Mouse (Mus musculus): ENCODE data around the gene Cnr2. TPM values are rescaled to one million over a fixed set of nuclear protein-coding genes. Genes with fewer than 3 reads are reported as not detected.

Gene Cnr2
- polyA plus RNA-seq, 1 experiment from 2014 or later = 0.71 TPM

GRCm38 (mm10) chr4:135946659-135947301 lies 51.6 kb downstream of the Cnr2 start:
- Histone ChIP-seq H3K4me2 (ENCODE audit: low read depth, low read length) (peak overlapping the region; percentile 89), H3K9ac (ENCODE audit: low read length) (peak overlapping the region; percentile 84), H3K4me1 (ENCODE audit: control insufficient read depth, insufficient read depth, low read length) (peaks cover 27% of the 10 kb centered on the region), H3K36me3 (ENCODE audit: control insufficient read depth, insufficient read depth) (peaks cover 10% of the 10 kb centered on the region), H3K27ac (ENCODE audit: low read length) (peak overlapping the region; percentile 62), H3K27me3 (ENCODE audit: control insufficient read depth, insufficient read depth, low read length) (no peaks in the 10 kb centered on the region), H3K9me3 (replicated peaks; ENCODE audit: control insufficient read depth, low read length) (peaks cover 7% of the 10 kb centered on the region; the same call in 1 of the 2 replicates), H3K4me3 (ENCODE audit: low read length) (peak overlapping the region; percentile 74)
- WGBS = 2% methylated on average over 28 of the region's 28 CpGs
- ATAC-seq (replicated peaks; ENCODE audit: extremely low read depth, insufficient read depth, low FRiP score) = peak; percentile 9; the same call in 1 of the 2 replicates

GRCm38 (mm10) chr4:135948142-135948541 lies 52.9 kb downstream of the Cnr2 start:
- Histone ChIP-seq H3K4me3 (ENCODE audit: low read length) (no peak overlapping the region), H3K4me2 (ENCODE audit: low read depth, low read length) (no peak overlapping the region), H3K27ac (ENCODE audit: low read length) (no peak overlapping the region), H3K36me3 (ENCODE audit: control insufficient read depth, insufficient read depth) (peaks cover 18% of the 10 kb centered on the region), H3K27me3 (ENCODE audit: control insufficient read depth, insufficient read depth, low read length) (no peaks in the 10 kb centered on the region), H3K9me3 (replicated peaks; ENCODE audit: control insufficient read depth, low read length) (peaks cover 7% of the 10 kb centered on the region; the same call in 1 of the 2 replicates), H3K4me1 (ENCODE audit: control insufficient read depth, insufficient read depth, low read length) (peaks cover 24% of the 10 kb centered on the region), H3K9ac (ENCODE audit: low read length) (no peak overlapping the region)
- 89% methylated on average over 8 of the region's 8 CpGs for WGBS
- no peak for ATAC-seq (replicated peaks; ENCODE audit: extremely low read depth, insufficient read depth, low FRiP score)

GRCm38 (mm10) chr4:135949475-135949874 lies 54.3 kb downstream of the Cnr2 start:
- no peak for ATAC-seq (replicated peaks; ENCODE audit: extremely low read depth, insufficient read depth, low FRiP score)
- Histone ChIP-seq H3K4me2 (ENCODE audit: low read depth, low read length) (no peak overlapping the region), H3K36me3 (ENCODE audit: control insufficient read depth, insufficient read depth) (peaks cover 18% of the 10 kb centered on the region), H3K9ac (ENCODE audit: low read length) (no peak overlapping the region), H3K9me3 (replicated peaks; ENCODE audit: control insufficient read depth, low read length) (peaks cover 7% of the 10 kb centered on the region; the same call in 1 of the 2 replicates), H3K27me3 (ENCODE audit: control insufficient read depth, insufficient read depth, low read length) (no peaks in the 10 kb centered on the region), H3K27ac (ENCODE audit: low read length) (peak overlapping the region; percentile 9; the same call in 1 of the 2 replicates), H3K4me1 (ENCODE audit: control insufficient read depth, insufficient read depth, low read length) (peaks cover 19% of the 10 kb centered on the region), H3K4me3 (ENCODE audit: low read length) (no peak overlapping the region)
- WGBS = 76% methylated on average over 10 of the region's 10 CpGs

- ATAC-seq (replicated peaks; ENCODE audit: extremely low read depth, insufficient read depth, low FRiP score) = peak; percentile 25; the same call in 1 of the 2 replicates
- peaks cover 18% of the 10 kb centered on the region for H3K36me3 ChIP-seq (ENCODE audit: control insufficient read depth, insufficient read depth)
- no peak overlapping the region for H3K9ac ChIP-seq (ENCODE audit: low read length)
- no peak overlapping the region for H3K4me3 ChIP-seq (ENCODE audit: low read length)
- H3K4me2 ChIP-seq (ENCODE audit: low read depth, low read length) = no peak overlapping the region
- H3K9me3 ChIP-seq (replicated peaks; ENCODE audit: control insufficient read depth, low read length) = peaks cover 7% of the 10 kb centered on the region; the same call in 1 of the 2 replicates
- H3K4me1 ChIP-seq (ENCODE audit: control insufficient read depth, insufficient read depth, low read length) = peaks cover 19% of the 10 kb centered on the region
- 41% methylated on average over 6 of the region's 6 CpGs for WGBS
- peak overlapping the region; percentile 25 for H3K27ac ChIP-seq (ENCODE audit: low read length)
- H3K27me3 ChIP-seq (ENCODE audit: control insufficient read depth, insufficient read depth, low read length) = no peaks in the 10 kb centered on the region
Observed at GRCm38 (mm10) chr4:135949911-135950310, 54.7 kb downstream of the Cnr2 start.

GRCm38 (mm10) chr4:135950365-135950764 lies 55.2 kb downstream of the Cnr2 start:
- peaks cover 7% of the 10 kb centered on the region; the same call in 1 of the 2 replicates for H3K9me3 ChIP-seq (replicated peaks; ENCODE audit: control insufficient read depth, low read length)
- ATAC-seq (replicated peaks; ENCODE audit: extremely low read depth, insufficient read depth, low FRiP score) = no peak
- H3K27ac ChIP-seq (ENCODE audit: low read length) = peak overlapping the region; percentile 25
- H3K9ac ChIP-seq (ENCODE audit: low read length) = no peak overlapping the region
- no peak overlapping the region for H3K4me2 ChIP-seq (ENCODE audit: low read depth, low read length)
- H3K36me3 ChIP-seq (ENCODE audit: control insufficient read depth, insufficient read depth) = peaks cover 18% of the 10 kb centered on the region
- no peaks in the 10 kb centered on the region for H3K27me3 ChIP-seq (ENCODE audit: control insufficient read depth, insufficient read depth, low read length)
- 73% methylated on average over 6 of the region's 6 CpGs for WGBS
- H3K4me3 ChIP-seq (ENCODE audit: low read length) = no peak overlapping the region
- peaks cover 19% of the 10 kb centered on the region for H3K4me1 ChIP-seq (ENCODE audit: control insufficient read depth, insufficient read depth, low read length)

- 90% methylated on average over 3 of the region's 3 CpGs for WGBS
- Histone ChIP-seq H3K27me3 (ENCODE audit: control insufficient read depth, insufficient read depth, low read length) (no peaks in the 10 kb centered on the region), H3K4me2 (ENCODE audit: low read depth, low read length) (no peak overlapping the region), H3K27ac (ENCODE audit: low read length) (no peak overlapping the region), H3K36me3 (ENCODE audit: control insufficient read depth, insufficient read depth) (peaks cover 20% of the 10 kb centered on the region), H3K4me3 (ENCODE audit: low read length) (no peak overlapping the region), H3K9ac (ENCODE audit: low read length) (no peak overlapping the region), H3K4me1 (ENCODE audit: control insufficient read depth, insufficient read depth, low read length) (peaks cover 14% of the 10 kb centered on the region), H3K9me3 (replicated peaks; ENCODE audit: control insufficient read depth, low read length) (peaks cover 7% of the 10 kb centered on the region; the same call in 1 of the 2 replicates)
- ATAC-seq (replicated peaks; ENCODE audit: extremely low read depth, insufficient read depth, low FRiP score) = no peak
Observed at GRCm38 (mm10) chr4:135951505-135951904, 56.3 kb downstream of the Cnr2 start.

GRCm38 (mm10) chr4:135953179-135953578 lies 58.0 kb downstream of the Cnr2 start:
- H3K4me1 ChIP-seq (ENCODE audit: control insufficient read depth, insufficient read depth, low read length) = peaks cover 8% of the 10 kb centered on the region
- no peak overlapping the region for H3K4me3 ChIP-seq (ENCODE audit: low read length)
- no peak overlapping the region for H3K9ac ChIP-seq (ENCODE audit: low read length)
- ATAC-seq (replicated peaks; ENCODE audit: extremely low read depth, insufficient read depth, low FRiP score) = no peak
- peaks cover 28% of the 10 kb centered on the region for H3K36me3 ChIP-seq (ENCODE audit: control insufficient read depth, insufficient read depth)
- H3K4me2 ChIP-seq (ENCODE audit: low read depth, low read length) = no peak overlapping the region
- H3K27me3 ChIP-seq (ENCODE audit: control insufficient read depth, insufficient read depth, low read length) = no peaks in the 10 kb centered on the region
- 79% methylated on average over 3 of the region's 3 CpGs for WGBS
- H3K9me3 ChIP-seq (replicated peaks; ENCODE audit: control insufficient read depth, low read length) = peaks cover 7% of the 10 kb centered on the region; the same call in 1 of the 2 replicates
- no peak overlapping the region for H3K27ac ChIP-seq (ENCODE audit: low read length)

- WGBS = 24% methylated on average over 2 of the region's 2 CpGs
- no peak for ATAC-seq (replicated peaks; ENCODE audit: extremely low read depth, insufficient read depth, low FRiP score)
Observed at GRCm38 (mm10) chr4:135954241-135954640, 59.0 kb downstream of the Cnr2 start.

GRCm38 (mm10) chr4:135955886-135956285 lies 60.7 kb downstream of the Cnr2 start:
- peaks cover 7% of the 10 kb centered on the region; the same call in 1 of the 2 replicates for H3K9me3 ChIP-seq (replicated peaks; ENCODE audit: control insufficient read depth, low read length)
- no peaks in the 10 kb centered on the region for H3K4me1 ChIP-seq (ENCODE audit: control insufficient read depth, insufficient read depth, low read length)
- peaks cover 32% of the 10 kb centered on the region for H3K36me3 ChIP-seq (ENCODE audit: control insufficient read depth, insufficient read depth)
- no peak overlapping the region for H3K27ac ChIP-seq (ENCODE audit: low read length)
- ATAC-seq (replicated peaks; ENCODE audit: extremely low read depth, insufficient read depth, low FRiP score) = no peak
- no peak overlapping the region for H3K9ac ChIP-seq (ENCODE audit: low read length)
- no peak overlapping the region for H3K4me3 ChIP-seq (ENCODE audit: low read length)
- H3K27me3 ChIP-seq (ENCODE audit: control insufficient read depth, insufficient read depth, low read length) = no peaks in the 10 kb centered on the region
- WGBS = 88% methylated on average over 9 of the region's 9 CpGs
- H3K4me2 ChIP-seq (ENCODE audit: low read depth, low read length) = no peak overlapping the region

More at GRCm38 (mm10) chr4:135954241-135954640, 59.0 kb downstream of the Cnr2 start:
- Histone ChIP-seq H3K9me3 (replicated peaks; ENCODE audit: control insufficient read depth, low read length) (peaks cover 7% of the 10 kb centered on the region; the same call in 1 of the 2 replicates), H3K9ac (ENCODE audit: low read length) (no peak overlapping the region), H3K4me1 (ENCODE audit: control insufficient read depth, insufficient read depth, low read length) (peaks cover 3% of the 10 kb centered on the region; the same call in 1 of the 2 replicates), H3K4me2 (ENCODE audit: low read depth, low read length) (no peak overlapping the region), H3K27ac (ENCODE audit: low read length) (no peak overlapping the region), H3K27me3 (ENCODE audit: control insufficient read depth, insufficient read depth, low read length) (no peaks in the 10 kb centered on the region), H3K4me3 (ENCODE audit: low read length) (no peak overlapping the region), H3K36me3 (ENCODE audit: control insufficient read depth, insufficient read depth) (peaks cover 28% of the 10 kb centered on the region)

Data from heart, embryonic 16.5 days (tissue).